Mouse (Mus musculus) forebrain, embryonic 11.5 days (tissue): ENCODE measurements around the gene Nsun5. TPM values are rescaled to one million over a fixed set of nuclear protein-coding genes. Genes with fewer than 3 reads are reported as not detected.

ENCODE experiments used
- ATAC-seq: fragments of 200-750 bp; cut with Nextera tagmentation; replicated peaks from 2 replicates; pipeline ENCODE4 v1.8.0; 2017; ENCODE audit warnings: moderate TSS enrichment; ENCODE audit not compliant: low FRiP score
- DNase-seq: peaks from one replicate; pipeline ENCODE4 v3.0.0-alpha.2; 2017; ENCODE audit warnings: low spot score
- H3K27ac ChIP-seq: fragments of 300-500 bp; sonication (generic); 2 replicates; pipeline ENCODE4 v1.5.1; 2014; ENCODE audit warnings: low read depth, low read length
- H3K27me3 ChIP-seq: fragments of 300-500 bp; sonication (generic); 2 replicates; pipeline ENCODE4 v1.6.1; 2014; ENCODE audit warnings: mild to moderate bottlenecking, low read length, mixed read lengths; ENCODE audit not compliant: control insufficient read depth, insufficient read depth
- H3K36me3 ChIP-seq: fragments of 300-500 bp; sonication (generic); 2 replicates; pipeline ENCODE4 v1.6.1; 2014; ENCODE audit warnings: mild to moderate bottlenecking, low read length, moderate library complexity, mixed read lengths; ENCODE audit not compliant: control insufficient read depth, insufficient read depth
- H3K4me1 ChIP-seq: fragments of 300-500 bp; sonication (generic); replicated peaks from 2 replicates; pipeline ENCODE4 v1.6.1; 2014; ENCODE audit warnings: low read length, mixed read lengths; ENCODE audit not compliant: control insufficient read depth, insufficient read depth
- H3K4me2 ChIP-seq: fragments of 300-500 bp; sonication (generic); 2 replicates; pipeline ENCODE4 v1.6.1; 2014; ENCODE audit warnings: low read depth, mild to moderate bottlenecking, low read length, moderate library complexity, mixed read lengths; ENCODE audit not compliant: severe bottlenecking
- H3K4me3 ChIP-seq: fragments of 300-500 bp; sonication (generic); 2 replicates; pipeline ENCODE4 v1.5.1; 2014; ENCODE audit warnings: low read depth, low read length
- H3K9ac ChIP-seq: fragments of 300-500 bp; sonication (generic); 2 replicates; pipeline ENCODE4 v1.6.1; 2014; ENCODE audit warnings: low read length
- H3K9me3 ChIP-seq: fragments of 300-500 bp; sonication (generic); 2 replicates; pipeline ENCODE4 v1.6.1; 2016; ENCODE audit warnings: low read length, mixed read lengths; ENCODE audit not compliant: control insufficient read depth
- WGBS: fragments of 180-500 bp; shearing (Covaris S2); extraction: QIAGEN DNeasy Blood & Tissue Kit; methylation state at CpG from one replicate; pipeline ENCODE4 v1.1.7; 2014; 5-methylcytosine and 5-hydroxymethylcytosine counted together
- microRNA-seq: library from miRNA; unstranded; fragments of <30 nt; microRNA quantifications from one replicate; pipeline ENCODE4, GENCODE M21; 2016; ENCODE audit not compliant: insufficient number of aligned reads
- polyA plus RNA-seq: library from polyadenylated mRNA; unstranded; fragments of >200 nt; fragmentation: Nextera tagmentation; extraction: Ambion mirVana; gene quantifications from 2 replicates; pipeline ENCODE4 v1.2.1, GENCODE M21; 2014

Nsun5 gene
- polyA plus RNA-seq, 1 experiment from 2014 or later = 33.0 TPM

DNA sequence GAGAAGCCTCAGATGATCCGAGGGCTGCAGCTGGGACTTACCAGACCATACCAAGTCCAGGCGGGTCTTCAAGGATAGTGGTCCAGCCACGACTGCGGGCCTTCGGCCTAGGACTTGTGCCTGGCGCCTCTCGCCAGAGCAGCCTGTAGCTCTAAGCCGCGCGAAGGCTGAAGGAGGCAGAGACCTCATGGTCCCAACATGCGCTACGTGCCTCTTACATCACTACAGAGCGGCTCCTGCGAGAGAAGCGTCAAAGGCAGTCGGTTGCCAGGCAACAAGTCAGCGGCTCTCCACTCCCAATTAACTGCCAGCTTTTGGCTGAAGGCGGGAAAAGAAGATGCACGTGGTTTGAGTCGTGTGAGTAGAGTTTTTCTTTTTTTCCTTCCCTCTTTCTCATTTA lies 34.9 kb downstream of the Nsun5 start:
- H3K4me2 ChIP-seq = 0 out of 2 replicates have a peak overlapping the region, but pooled peaks have one; percentile 8
- H3K36me3 ChIP-seq = peaks cover 3% of the 10 kb centered on the region; the same call in 1 of the 2 replicates
- 0 out of 2 replicates have a peak, but pooled peaks cover 2% of the 10 kb centered on the region for H3K4me1 ChIP-seq
- H3K9me3 ChIP-seq = no peaks in the 10 kb centered on the region
- WGBS = 37% methylated on average over 20 of the region's 20 CpGs
- ATAC-seq (no peak), DNase-seq (peak; percentile 72)
- no peak overlapping the region for H3K9ac ChIP-seq
- H3K27me3 ChIP-seq = no peaks in the 10 kb centered on the region
- no peak overlapping the region for H3K27ac ChIP-seq
- no peak overlapping the region for H3K4me3 ChIP-seq

DNA sequence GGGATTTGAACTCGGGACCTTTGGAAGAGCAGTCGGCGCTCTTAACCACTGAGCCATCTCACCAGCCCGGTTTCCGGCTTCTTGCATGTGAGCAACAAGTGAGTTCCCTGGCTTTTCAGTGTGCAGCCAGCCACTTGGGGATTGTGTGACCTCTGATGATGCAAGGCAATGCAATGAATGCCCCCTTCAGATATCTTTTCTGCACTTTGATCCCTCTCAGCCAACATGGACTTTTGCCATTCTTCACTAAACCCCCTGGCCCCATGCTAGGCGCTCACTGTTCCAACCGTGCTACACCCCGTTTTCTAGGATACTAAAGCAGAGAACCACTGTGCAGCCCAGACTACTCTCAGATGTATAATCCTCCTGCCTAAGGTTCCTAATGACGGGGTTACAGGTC lies 35.7 kb downstream of the Nsun5 start:
- Histone ChIP-seq H3K27me3 (no peaks in the 10 kb centered on the region), H3K4me3 (no peak overlapping the region), H3K9ac (no peak overlapping the region), H3K36me3 (peaks cover 3% of the 10 kb centered on the region; the same call in 1 of the 2 replicates), H3K9me3 (no peaks in the 10 kb centered on the region), H3K27ac (no peak overlapping the region), H3K4me1 (0 out of 2 replicates have a peak, but pooled peaks cover 2% of the 10 kb centered on the region), H3K4me2 (no peak overlapping the region)
- ATAC-seq (no peak), DNase-seq (no peak)
- WGBS = 86% methylated on average over 9 of the region's 9 CpGs

DNA sequence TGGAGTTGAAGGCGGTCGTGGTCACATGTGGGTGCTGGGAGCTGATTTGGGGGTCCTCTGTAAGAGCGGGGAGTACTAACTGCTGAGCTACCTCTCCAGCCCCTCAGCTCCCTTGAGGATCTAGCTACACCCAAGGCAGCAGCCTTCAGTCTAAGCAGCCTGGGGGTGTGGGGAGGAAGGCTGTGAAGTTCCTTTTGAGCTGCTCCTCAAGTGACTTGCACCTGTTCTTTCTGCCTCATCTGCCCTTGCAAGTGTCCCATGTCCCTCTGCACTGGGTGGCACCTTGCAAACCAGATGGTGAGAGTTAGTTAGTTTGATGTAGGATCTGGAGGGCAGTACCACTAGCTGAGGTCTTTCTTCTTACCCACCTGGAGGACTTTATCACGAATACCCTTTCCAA lies 38.4 kb downstream of the Nsun5 start:
- WGBS = 89% methylated on average over 4 of the region's 4 CpGs
- no peak overlapping the region for H3K9ac ChIP-seq
- no peak for ATAC-seq
- no peaks in the 10 kb centered on the region for H3K27me3 ChIP-seq
- H3K36me3 ChIP-seq = peaks cover 3% of the 10 kb centered on the region; the same call in 1 of the 2 replicates
- H3K27ac ChIP-seq = no peak overlapping the region
- 0 out of 2 replicates have a peak, but pooled peaks cover 2% of the 10 kb centered on the region for H3K4me1 ChIP-seq
- H3K4me3 ChIP-seq = no peak overlapping the region
- no peak overlapping the region for H3K4me2 ChIP-seq
- no peaks in the 10 kb centered on the region for H3K9me3 ChIP-seq
- no peak for DNase-seq

DNA sequence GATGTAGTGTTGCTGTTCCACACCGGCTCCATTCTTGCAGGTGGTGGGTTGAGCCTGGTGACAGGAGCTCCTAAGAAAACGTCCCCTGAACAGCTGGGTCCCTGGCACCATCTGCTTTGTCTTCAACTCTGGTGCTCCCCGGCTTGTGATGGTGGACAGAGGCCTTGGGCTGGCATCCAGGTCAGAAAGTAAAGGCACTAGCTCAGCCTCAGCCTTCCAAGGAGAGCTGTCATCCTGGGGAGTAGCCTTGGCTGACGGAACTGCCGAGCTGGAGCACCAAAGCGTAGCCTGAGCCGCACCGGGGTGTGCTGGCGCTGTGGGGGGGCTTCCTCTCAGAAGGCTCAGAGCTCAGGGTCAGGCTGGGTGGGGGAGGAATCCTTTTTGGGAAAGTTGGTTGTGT lies 40.5 kb downstream of the Nsun5 start:
- Histone ChIP-seq H3K4me2 (no peak overlapping the region), H3K4me3 (no peak overlapping the region), H3K9me3 (no peaks in the 10 kb centered on the region), H3K9ac (no peak overlapping the region), H3K27me3 (no peaks in the 10 kb centered on the region), H3K27ac (no peak overlapping the region), H3K36me3 (peaks cover 9% of the 10 kb centered on the region), H3K4me1 (no peaks in the 10 kb centered on the region)
- ATAC-seq = no peak
- DNase-seq = no peak
- WGBS = 94% methylated on average over 9 of the region's 9 CpGs

Small RNAs within 50 kb of the gene (microRNA-seq; reads per million reads assigned to microRNA genes)
- not detected for gene Mir7033

Other genes starting within 250 kb of the Nsun5 start
- gene Tbl2, start 220.3 kb upstream of the Nsun5 start, polyA plus RNA-seq = 24.5 and 25.8 TPM in 2 replicates
- 43.8 and 46.8 TPM in 2 replicates for gene Bcl7b, start 201.7 kb upstream of the Nsun5 start, polyA plus RNA-seq
- gene Baz1b, start 182.7 kb upstream of the Nsun5 start, polyA plus RNA-seq = 76.3 and 83.6 TPM in 2 replicates
- 19.5 and 19.7 TPM in 2 replicates for gene Fzd9, start 118.7 kb upstream of the Nsun5 start, polyA plus RNA-seq
- 0.15 TPM in 1 of 2 replicates, not detected in the other for gene Fkbp6, start 19.9 kb upstream of the Nsun5 start, polyA plus RNA-seq
- gene Trim50, start 16.7 kb upstream of the Nsun5 start, polyA plus RNA-seq = not detected in 2 replicates
- 27.2 and 30.2 TPM in 2 replicates for gene Pom121, start 24.6 kb downstream of the Nsun5 start, polyA plus RNA-seq
- 70.3 and 76.5 TPM in 2 replicates for gene Hip1, start 175.2 kb downstream of the Nsun5 start, polyA plus RNA-seq
- gene Ccl26, start 193.6 kb downstream of the Nsun5 start, polyA plus RNA-seq = not detected in 2 replicates
- 0.99 and 1.1 TPM in 2 replicates for gene Ccl24, start 203.1 kb downstream of the Nsun5 start, polyA plus RNA-seq